Mouse (Mus musculus) hindbrain, embryonic 11.5 days (tissue): Measurements from ENCODE around the gene Ap5b1. TPM values are rescaled to one million over a fixed set of nuclear protein-coding genes. Genes with fewer than 3 reads are reported as not detected.

ENCODE experiments used
- ATAC-seq: fragments of 200-750 bp; cut with Nextera tagmentation; 2 replicates; pipeline ENCODE4 v1.8.0; 2017; ENCODE audit warnings: mild to moderate bottlenecking, moderate TSS enrichment, moderate library complexity; ENCODE audit not compliant: low FRiP score
- DNase-seq: peaks from one replicate; pipeline ENCODE4 v3.0.0-alpha.2; 2015; ENCODE audit warnings: low spot score
- H3K27ac ChIP-seq: fragments of 300-500 bp; sonication (generic); 2 replicates; pipeline ENCODE4 v1.5.1; 2014; ENCODE audit warnings: mild to moderate bottlenecking, low read depth, low read length
- H3K27me3 ChIP-seq: fragments of 300-500 bp; sonication (generic); 2 replicates; pipeline ENCODE4 v1.6.1; 2014; ENCODE audit warnings: mild to moderate bottlenecking, low read length, moderate library complexity, mixed read lengths; ENCODE audit not compliant: control insufficient read depth, insufficient read depth
- H3K36me3 ChIP-seq: fragments of 300-500 bp; sonication (generic); 2 replicates; pipeline ENCODE4 v1.6.1; 2014; ENCODE audit warnings: mild to moderate bottlenecking, low read length, moderate library complexity, mixed read lengths; ENCODE audit not compliant: control insufficient read depth, insufficient read depth
- H3K4me1 ChIP-seq: fragments of 300-500 bp; sonication (generic); replicated peaks from 2 replicates; pipeline ENCODE4 v1.6.1; 2014; ENCODE audit warnings: low read length, mixed read lengths; ENCODE audit not compliant: control insufficient read depth, insufficient read depth
- H3K4me2 ChIP-seq: fragments of 300-500 bp; sonication (generic); replicated peaks from 2 replicates; pipeline ENCODE4 v1.6.1; 2014; ENCODE audit warnings: mild to moderate bottlenecking, low read depth, low read length
- H3K4me3 ChIP-seq: fragments of 300-500 bp; sonication (generic); 2 replicates; pipeline ENCODE4 v1.5.1; 2014; ENCODE audit warnings: low read depth, low read length
- H3K9ac ChIP-seq: fragments of 300-500 bp; sonication (generic); 2 replicates; pipeline ENCODE4 v1.6.1; 2014; ENCODE audit warnings: low read depth, low read length
- H3K9me3 ChIP-seq: fragments of 300-500 bp; sonication (generic); 2 replicates; pipeline ENCODE4 v1.6.1; 2016; ENCODE audit warnings: low read length; ENCODE audit not compliant: control insufficient read depth
- WGBS: fragments of 180-500 bp; shearing (Covaris S2); extraction: QIAGEN DNeasy Blood & Tissue Kit; methylation state at CpG from one replicate; pipeline ENCODE4 v1.1.7; 2014; 5-methylcytosine and 5-hydroxymethylcytosine counted together
- polyA plus RNA-seq: library from polyadenylated mRNA; unstranded; fragments of >200 nt; fragmentation: Nextera tagmentation; extraction: Ambion mirVana; gene quantifications from 2 replicates; pipeline ENCODE4 v1.2.1, GENCODE M21; 2014

Gene Ap5b1
- polyA plus RNA-seq, 1 experiment from 2014 or later, result 1.4 TPM

DNA sequence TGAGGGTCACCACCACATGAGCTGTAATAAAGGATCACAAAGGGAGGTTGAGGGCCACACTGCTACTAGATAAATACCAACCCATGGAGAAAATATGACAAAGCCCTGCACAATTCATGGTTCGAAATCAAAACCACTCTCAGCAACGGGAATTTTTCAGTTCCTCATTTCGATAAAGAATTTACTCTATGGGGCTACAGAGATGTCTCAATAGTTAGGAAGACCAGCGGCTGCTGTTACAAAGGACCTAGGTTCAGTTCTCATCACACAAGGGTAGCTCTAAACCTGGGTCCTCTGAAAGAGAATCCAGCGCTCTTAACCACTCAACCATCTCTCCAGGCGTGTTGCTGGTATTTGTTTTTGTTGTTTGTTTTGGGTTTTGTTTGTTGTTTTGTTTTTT, 24.1 kb downstream of the Ap5b1 start:
- Histone ChIP-seq H3K9ac (no peak overlapping the region), H3K9me3 (no peaks in the 10 kb centered on the region), H3K27me3 (no peaks in the 10 kb centered on the region), H3K36me3 (no peaks in the 10 kb centered on the region), H3K4me1 (no peaks in the 10 kb centered on the region), H3K27ac (no peak overlapping the region), H3K4me2 (no peak overlapping the region), H3K4me3 (no peak overlapping the region)
- WGBS, result 92% methylated on average over 6 of the region's 6 CpGs
- no peak for ATAC-seq
- no peak for DNase-seq

DNA sequence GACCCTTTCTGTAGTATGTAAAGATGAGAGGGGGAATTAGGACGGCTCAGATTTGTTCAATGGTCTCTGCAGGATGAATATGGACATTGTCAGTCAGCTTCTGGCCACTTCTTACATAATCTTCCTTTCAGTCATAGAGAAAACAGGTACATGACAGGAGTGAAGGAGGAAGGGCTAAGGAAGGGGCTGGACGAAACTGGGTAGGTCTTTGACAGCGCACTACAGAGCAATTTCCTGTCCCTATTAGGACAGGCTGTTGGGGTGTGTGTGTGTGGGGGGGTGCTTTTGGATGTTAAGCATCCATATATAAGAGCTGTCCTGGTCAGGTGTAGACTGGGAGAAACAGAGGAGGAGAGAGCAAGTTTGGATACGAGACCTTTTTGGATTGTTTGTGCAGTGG, 31.4 kb downstream of the Ap5b1 start:
- Histone ChIP-seq H3K36me3 (peaks cover 5% of the 10 kb centered on the region), H3K9ac (no peak overlapping the region), H3K27me3 (no peaks in the 10 kb centered on the region), H3K27ac (no peak overlapping the region), H3K4me2 (no peak overlapping the region), H3K4me3 (no peak overlapping the region), H3K4me1 (no peaks in the 10 kb centered on the region; the same call in 1 of the 2 replicates), H3K9me3 (no peaks in the 10 kb centered on the region)
- WGBS, result 82% methylated on average over 4 of the region's 4 CpGs
- DNase-seq (no peak), ATAC-seq (no peak)

- Histone ChIP-seq H3K9ac (peak within 1 kb of the TSS; percentile 94), H3K4me1 (no peaks in the 10 kb centered on the region; the same call in 1 of the 2 replicates), H3K36me3 (peaks cover 9% of the 10 kb centered on the region), H3K4me3 (peak within 1 kb of the TSS; percentile 94), H3K27ac (peak within 1 kb of the TSS; percentile 82), H3K9me3 (no peaks in the 10 kb centered on the region), H3K4me2 (peak within 1 kb of the TSS; percentile 91), H3K27me3 (no peaks in the 10 kb centered on the region)
- under 1% methylated on average over 64 of the region's 64 CpGs for WGBS
- DNase-seq (peak; percentile 81), ATAC-seq (peak; percentile 84)
Measured at GRCm38 (mm10) chr19:5601752-5602541, 34.1 kb downstream of the Ap5b1 start, which contains the start of gene Rnaseh2c. Rnaseh2c (plus strand) TSS chr19:5601873.

DNA sequence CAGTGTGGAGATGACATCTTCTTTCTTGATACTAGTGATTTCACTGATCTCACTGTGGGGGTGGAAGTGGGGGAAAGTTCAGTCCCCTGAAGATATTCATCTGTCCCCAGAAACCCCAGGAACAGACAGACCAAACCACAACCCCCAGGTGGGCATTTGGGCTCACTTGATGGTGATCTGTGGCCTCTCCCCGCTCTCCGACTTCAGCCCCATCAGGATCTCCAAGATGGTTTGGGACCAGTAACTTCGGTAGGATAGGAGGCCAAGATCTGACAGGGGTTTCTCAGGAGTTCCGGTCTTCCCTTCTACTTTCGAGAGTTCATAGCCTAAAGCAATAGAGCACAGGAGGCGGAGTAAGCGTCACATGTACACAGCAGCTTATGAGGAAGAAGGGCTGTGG, 35.8 kb downstream of the Ap5b1 start:
- Histone ChIP-seq H3K9ac (0 out of 2 replicates have a peak overlapping the region, but pooled peaks have one; percentile 8), H3K9me3 (no peaks in the 10 kb centered on the region), H3K4me1 (no peaks in the 10 kb centered on the region; the same call in none of the 2 replicates), H3K27me3 (no peaks in the 10 kb centered on the region), H3K27ac (no peak overlapping the region), H3K4me3 (no peak overlapping the region), H3K4me2 (no peak overlapping the region), H3K36me3 (peaks cover 9% of the 10 kb centered on the region)
- DNase-seq, result no peak
- ATAC-seq, result no peak
- WGBS, result 89% methylated on average over 7 of the region's 7 CpGs

- ATAC-seq (no peak), DNase-seq (no peak)
- Histone ChIP-seq H3K36me3 (peaks cover 9% of the 10 kb centered on the region), H3K4me2 (no peak overlapping the region), H3K27me3 (no peaks in the 10 kb centered on the region), H3K9ac (no peak overlapping the region), H3K4me3 (no peak overlapping the region), H3K9me3 (no peaks in the 10 kb centered on the region), H3K27ac (no peak overlapping the region), H3K4me1 (no peaks in the 10 kb centered on the region; the same call in none of the 2 replicates)
- WGBS, result 91% methylated on average over 7 of the region's 7 CpGs
Measured at GRCm38 (mm10) chr19:5605126-5605525, 37.3 kb downstream of the Ap5b1 start.

- ATAC-seq (no peak), DNase-seq (no peak)
- Histone ChIP-seq H3K27ac (no peak overlapping the region), H3K9me3 (no peaks in the 10 kb centered on the region), H3K36me3 (peaks cover 9% of the 10 kb centered on the region), H3K4me3 (no peak overlapping the region), H3K27me3 (no peaks in the 10 kb centered on the region), H3K4me2 (no peak overlapping the region), H3K4me1 (peaks cover 4% of the 10 kb centered on the region), H3K9ac (no peak overlapping the region)
- WGBS, result 87% methylated on average over 8 of the region's 8 CpGs
Measured at GRCm38 (mm10) chr19:5606196-5606595, 38.4 kb downstream of the Ap5b1 start.

DNA sequence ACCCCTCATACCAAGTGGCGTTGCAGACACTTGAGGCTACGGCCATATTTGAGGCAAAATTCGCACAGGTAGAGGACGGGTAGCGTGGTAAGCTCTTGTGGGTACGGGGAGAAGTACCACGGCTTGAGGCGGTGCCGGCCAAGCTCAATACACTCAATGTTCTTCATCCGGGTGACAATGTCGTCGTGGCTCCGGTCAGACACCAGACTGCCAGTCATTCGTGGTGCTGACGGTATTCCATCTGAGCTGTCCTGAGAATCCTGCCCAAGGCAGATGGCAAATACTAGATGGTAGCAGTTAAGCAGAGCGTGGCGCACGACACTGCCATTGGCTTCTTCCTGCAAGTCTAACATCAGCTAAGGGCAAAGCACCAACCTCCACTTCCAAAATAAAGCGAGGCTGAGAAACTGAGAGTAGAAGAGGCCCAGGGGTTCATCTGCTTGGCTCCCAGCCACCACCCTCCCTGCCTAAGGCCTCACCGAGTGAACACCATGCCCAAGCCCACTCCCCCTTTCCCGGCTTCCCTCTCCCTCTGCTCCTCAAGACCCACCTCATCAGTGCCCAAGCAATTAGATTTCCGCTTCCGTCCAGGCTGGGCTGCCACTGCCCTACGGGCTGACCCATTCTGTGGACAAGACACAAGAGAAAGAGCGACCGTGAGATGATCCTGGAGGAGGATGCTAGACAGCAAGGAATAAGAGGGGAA, 40.0 kb downstream of the Ap5b1 start:
- no peaks in the 10 kb centered on the region for H3K27me3 ChIP-seq
- no peak overlapping the region for H3K4me2 ChIP-seq
- no peak for ATAC-seq
- H3K4me1 ChIP-seq, result peaks cover 4% of the 10 kb centered on the region; the same call in 1 of the 2 replicates
- WGBS, result 94% methylated on average over 26 of the region's 26 CpGs
- H3K4me3 ChIP-seq, result no peak overlapping the region
- H3K27ac ChIP-seq, result no peak overlapping the region
- H3K9me3 ChIP-seq, result no peaks in the 10 kb centered on the region
- no peak overlapping the region for H3K9ac ChIP-seq
- H3K36me3 ChIP-seq, result peaks cover 9% of the 10 kb centered on the region
- no peak for DNase-seq

- Histone ChIP-seq H3K9ac (no peak overlapping the region), H3K27ac (no peak overlapping the region), H3K9me3 (no peaks in the 10 kb centered on the region)
Measured at GRCm38 (mm10) chr19:5608707-5609106, 40.9 kb downstream of the Ap5b1 start.

More at GRCm38 (mm10) chr19:5608707-5609106, 40.9 kb downstream of the Ap5b1 start:
- 98% methylated on average over 13 of the region's 13 CpGs for WGBS
- Histone ChIP-seq H3K27me3 (no peaks in the 10 kb centered on the region), H3K4me1 (peaks cover 4% of the 10 kb centered on the region; the same call in 1 of the 2 replicates), H3K4me3 (peak overlapping the region; percentile 71), H3K4me2 (peak overlapping the region; percentile 66), H3K36me3 (peaks cover 9% of the 10 kb centered on the region)
- DNase-seq (no peak), ATAC-seq (no peak)
